Mouse (Mus musculus) forebrain, postnatal 0 days (tissue): ENCODE measurements around the gene Hrh3. TPM values are rescaled to one million over a fixed set of nuclear protein-coding genes. Genes with fewer than 3 reads are reported as not detected.

Experiments
- ATAC-seq: fragments of 200-750 bp; cut with Nextera tagmentation; 2 replicates; pipeline ENCODE4 v1.8.0; 2017; ENCODE audit warnings: mild to moderate bottlenecking, moderate library complexity
- DNase-seq: peaks from one replicate; pipeline ENCODE4 v3.0.0-alpha.2; 2015
- H3K27ac ChIP-seq: fragments of 300-500 bp; sonication (generic); 2 replicates; pipeline ENCODE4 v1.5.1; 2014; ENCODE audit warnings: low read depth, mild to moderate bottlenecking, antibody characterized with exemption, low read length, moderate library complexity, mixed read lengths
- H3K27me3 ChIP-seq: fragments of 300-500 bp; sonication (generic); 2 replicates; pipeline ENCODE4 v1.6.1; 2014; ENCODE audit warnings: mild to moderate bottlenecking, low read length, mixed read lengths; ENCODE audit not compliant: insufficient read depth
- H3K36me3 ChIP-seq: fragments of 300-500 bp; sonication (generic); 2 replicates; pipeline ENCODE4 v1.6.1; 2014; ENCODE audit warnings: mild to moderate bottlenecking, moderate library complexity; ENCODE audit not compliant: insufficient read depth
- H3K4me1 ChIP-seq: fragments of 300-500 bp; sonication (generic); 2 replicates; pipeline ENCODE4 v1.6.1; 2014; ENCODE audit warnings: antibody characterized with exemption; ENCODE audit not compliant: insufficient read depth
- H3K4me2 ChIP-seq: fragments of 300-500 bp; sonication (generic); 2 replicates; pipeline ENCODE4 v1.6.1; 2014; ENCODE audit warnings: low read depth, mild to moderate bottlenecking, moderate library complexity
- H3K4me3 ChIP-seq: fragments of 300-500 bp; sonication (generic); 2 replicates; pipeline ENCODE4 v1.5.1; 2014; ENCODE audit warnings: low read depth, low read length, mixed read lengths
- H3K9ac ChIP-seq: fragments of 300-500 bp; sonication (generic); 2 replicates; pipeline ENCODE4 v1.6.1; 2014; ENCODE audit warnings: mild to moderate bottlenecking
- H3K9me3 ChIP-seq: fragments of 300-500 bp; sonication (generic); 2 replicates; pipeline ENCODE4 v1.6.1; 2016; ENCODE audit warnings: low read length
- CTCF ChIP-seq: sonication (generic); IDR thresholded peaks from 2 replicates; pipeline ENCODE4 v1.5.1; 2016; ENCODE audit warnings: antibody characterized with exemption, control low read depth, low read depth
- WGBS: fragments of 180-500 bp; shearing (Covaris S2); extraction: QIAGEN DNeasy Blood & Tissue Kit; methylation state at CpG from one replicate; pipeline ENCODE4 v1.1.7; 2014; 5-methylcytosine and 5-hydroxymethylcytosine counted together
- polyA plus RNA-seq: library from polyadenylated mRNA; unstranded; fragments of >200 nt; fragmentation: Nextera tagmentation; extraction: Ambion mirVana; gene quantifications from 2 replicates; pipeline ENCODE4 v1.2.1, GENCODE M21; 2015
- total RNA-seq: library from RNA; depleted of rRNA; stranded (reverse); fragments of >200 nt; gene quantifications from 2 replicates; pipeline ENCODE4 v1.2.3, GENCODE M21; 2014; rRNA removed

Gene Hrh3
- total RNA-seq, result 11.3 and 13.3 TPM in 2 replicates
- 4.6 and 6.1 TPM in 2 replicates for polyA plus RNA-seq

- peaks cover 17% of the 10 kb centered on the region for H3K27me3 ChIP-seq
- no peak for TF ChIP-seq CTCF
- peak; percentile 57 for DNase-seq
Measured at GRCm38 (mm10) chr2:180103978-180104658, at the start of gene Hrh3. Gene Hrh3, minus strand, starts transcription at chr2:180104488.

DNA sequence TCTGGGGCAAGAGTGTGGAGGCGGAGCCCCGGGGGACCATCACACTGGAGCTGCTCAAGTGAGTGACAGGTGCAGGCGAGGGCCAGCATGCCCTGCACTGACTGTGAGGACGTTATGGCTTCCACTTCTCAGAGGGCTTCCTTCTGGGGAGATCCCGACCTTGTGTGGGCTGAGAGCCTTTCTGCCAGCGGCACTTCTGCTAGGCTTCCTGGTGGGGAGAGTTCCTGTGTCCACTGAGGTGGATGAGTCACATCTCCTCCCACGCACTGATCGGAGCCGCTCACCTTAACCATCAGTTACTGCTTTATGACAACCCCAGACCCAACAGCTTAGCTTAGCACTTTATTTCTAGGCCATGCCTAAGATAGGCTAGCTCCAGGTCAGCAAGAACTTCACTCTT lies 44.3 kb upstream of the Hrh3 start:
- TF ChIP-seq CTCF, result no peak
- peaks cover 71% of the 10 kb centered on the region for H3K36me3 ChIP-seq
- no peak overlapping the region for H3K4me3 ChIP-seq
- H3K4me1 ChIP-seq, result no peaks in the 10 kb centered on the region
- no peak for DNase-seq
- H3K27me3 ChIP-seq, result no peaks in the 10 kb centered on the region
- no peak overlapping the region for H3K27ac ChIP-seq
- no peaks in the 10 kb centered on the region for H3K9me3 ChIP-seq
- WGBS, result 89% methylated on average over 9 of the region's 9 CpGs
- no peak for ATAC-seq
- H3K4me2 ChIP-seq, result no peak overlapping the region
- H3K9ac ChIP-seq, result no peak overlapping the region

More at GRCm38 (mm10) chr2:180103978-180104658, at the start of gene Hrh3:
- peak within 1 kb of the TSS; percentile 90 for H3K4me2 ChIP-seq
- ATAC-seq, result peak; percentile 65
- H3K36me3 ChIP-seq, result no peaks in the 10 kb centered on the region
- H3K27ac ChIP-seq, result no peak within 1 kb of the TSS
- no peaks in the 10 kb centered on the region for H3K9me3 ChIP-seq
- peak within 1 kb of the TSS; percentile 54 for H3K4me3 ChIP-seq
- H3K4me1 ChIP-seq, result 0 out of 2 replicates have a peak, but pooled peaks cover 2% of the 10 kb centered on the region
- H3K9ac ChIP-seq, result peak within 1 kb of the TSS; percentile 53
- 1% methylated on average over 68 of the region's 87 CpGs for WGBS

- no peak overlapping the region for H3K4me3 ChIP-seq
- peaks cover 72% of the 10 kb centered on the region for H3K36me3 ChIP-seq
- H3K4me2 ChIP-seq, result no peak overlapping the region
- DNase-seq, result peak; percentile 12
- H3K9me3 ChIP-seq, result no peaks in the 10 kb centered on the region
- TF ChIP-seq CTCF, result no peak
- ATAC-seq, result 0 out of 2 replicates have a peak, but pooled peaks have one; percentile 36
- no peaks in the 10 kb centered on the region for H3K4me1 ChIP-seq
- H3K9ac ChIP-seq, result no peak overlapping the region
- 71% methylated on average over 6 of the region's 6 CpGs for WGBS
- no peaks in the 10 kb centered on the region for H3K27me3 ChIP-seq
- no peak overlapping the region for H3K27ac ChIP-seq
Measured at GRCm38 (mm10) chr2:180147379-180147778, 43.1 kb upstream of the Hrh3 start.

GRCm38 (mm10) chr2:180146091-180146490 lies 41.8 kb upstream of the Hrh3 start:
- DNase-seq (no peak), ATAC-seq (no peak)
- no peak overlapping the region for H3K9ac ChIP-seq
- H3K27me3 ChIP-seq, result no peaks in the 10 kb centered on the region
- H3K4me3 ChIP-seq, result no peak overlapping the region
- H3K27ac ChIP-seq, result no peak overlapping the region
- peaks cover 79% of the 10 kb centered on the region for H3K36me3 ChIP-seq
- H3K4me2 ChIP-seq, result no peak overlapping the region
- WGBS, result 82% methylated on average over 2 of the region's 2 CpGs
- H3K4me1 ChIP-seq, result no peaks in the 10 kb centered on the region
- no peak for TF ChIP-seq CTCF
- H3K9me3 ChIP-seq, result no peaks in the 10 kb centered on the region

GRCm38 (mm10) chr2:180135414-180135813 lies 31.1 kb upstream of the Hrh3 start:
- Histone ChIP-seq H3K27me3 (no peaks in the 10 kb centered on the region), H3K36me3 (peaks cover 23% of the 10 kb centered on the region), H3K9ac (no peak overlapping the region), H3K4me3 (no peak overlapping the region), H3K4me1 (no peaks in the 10 kb centered on the region), H3K4me2 (no peak overlapping the region), H3K9me3 (no peaks in the 10 kb centered on the region), H3K27ac (no peak overlapping the region)
- DNase-seq (no peak), ATAC-seq (no peak)
- no peak for TF ChIP-seq CTCF
- 84% methylated on average over 5 of the region's 5 CpGs for WGBS

- no peak for TF ChIP-seq CTCF
- Histone ChIP-seq H3K4me3 (no peak overlapping the region), H3K9ac (no peak overlapping the region), H3K36me3 (peaks cover 8% of the 10 kb centered on the region), H3K27ac (no peak overlapping the region), H3K27me3 (no peaks in the 10 kb centered on the region), H3K4me1 (no peaks in the 10 kb centered on the region), H3K4me2 (no peak overlapping the region), H3K9me3 (no peaks in the 10 kb centered on the region)
- DNase-seq, result no peak
- ATAC-seq, result no peak
- 94% methylated on average over 3 of the region's 3 CpGs for WGBS
Measured at GRCm38 (mm10) chr2:180133911-180134310, 29.6 kb upstream of the Hrh3 start.

GRCm38 (mm10) chr2:180133231-180133630 lies 28.9 kb upstream of the Hrh3 start:
- DNase-seq (no peak), ATAC-seq (no peak)
- no peaks in the 10 kb centered on the region for H3K9me3 ChIP-seq
- H3K36me3 ChIP-seq, result peaks cover under 1% of the 10 kb centered on the region; the same call in 1 of the 2 replicates
- no peaks in the 10 kb centered on the region for H3K4me1 ChIP-seq
- no peak overlapping the region for H3K27ac ChIP-seq
- no peaks in the 10 kb centered on the region for H3K27me3 ChIP-seq
- no peak overlapping the region for H3K4me3 ChIP-seq
- no peak overlapping the region for H3K4me2 ChIP-seq
- TF ChIP-seq CTCF, result no peak
- H3K9ac ChIP-seq, result no peak overlapping the region
- 99% methylated on average over 4 of the region's 4 CpGs for WGBS
